Mouse (Mus musculus) E14TG2a.4 (cell line): ENCODE measurements around the gene Sox4.
A peak's percentile ranks its signal among the peaks of the same experiment; 100 is the strongest.

ENCODE experiments used
- H3K27me3 ChIP-seq: 2 replicates; pipeline ENCODE4 v1.6.1; 2014; ENCODE audit warnings: low read length, control low read depth; ENCODE audit not compliant: insufficient read depth
- H3K36me3 ChIP-seq: 2 replicates; pipeline ENCODE4 v1.6.1; 2014; ENCODE audit warnings: low read length, control low read depth; ENCODE audit not compliant: insufficient read depth
- H3K4me1 ChIP-seq: replicated peaks from 2 replicates; pipeline ENCODE4 v1.6.1; 2014; ENCODE audit warnings: low read depth, low read length, control low read depth
- H3K4me3 ChIP-seq: replicated peaks from 2 replicates; pipeline ENCODE4 v1.5.1; 2014; ENCODE audit warnings: mild to moderate bottlenecking, low read length
- H3K9me3 ChIP-seq: 2 replicates; pipeline ENCODE4 v1.6.1; 2014; ENCODE audit warnings: low read length, control low read depth
- CTCF ChIP-seq: conservative IDR thresholded peaks from 2 replicates; pipeline ENCODE4 v1.5.1; 2014; ENCODE audit warnings: low read length
- NANOG ChIP-seq: IDR thresholded peaks from 2 replicates; pipeline ENCODE4 v1.6.1; 2014; ENCODE audit warnings: borderline replicate concordance, low read length, mixed read lengths
- POU5F1 ChIP-seq: IDR thresholded peaks from 2 replicates; pipeline ENCODE4 v1.6.1; 2014; ENCODE audit warnings: low read length, borderline replicate concordance

Sox4 gene

GRCm38 (mm10) chr13:28953581-28953991, at the start of gene Sox4:
TSS of gene Sox4 (minus strand) at chr13:28953713.
- Histone ChIP-seq H3K9me3 (no peaks in the 10 kb centered on the region), H3K36me3 (no peaks in the 10 kb centered on the region), H3K27me3 (peaks cover 16% of the 10 kb centered on the region), H3K4me1 (peaks cover 41% of the 10 kb centered on the region), H3K4me3 (peak within 1 kb of the TSS; percentile 83)
- TF ChIP-seq NANOG = no peak
- no peak for TF ChIP-seq POU5F1
- TF ChIP-seq CTCF = no peak

GRCm38 (mm10) chr13:28991899-28992664, 38.6 kb upstream of the Sox4 start:
- Histone ChIP-seq H3K4me3 (no peak overlapping the region), H3K4me1 (peaks cover 12% of the 10 kb centered on the region), H3K27me3 (no peaks in the 10 kb centered on the region), H3K9me3 (peaks cover 17% of the 10 kb centered on the region), H3K36me3 (no peaks in the 10 kb centered on the region)
- TF ChIP-seq NANOG (no peak), POU5F1 (no peak), CTCF (no peak)

- Histone ChIP-seq H3K4me1 (peaks cover 12% of the 10 kb centered on the region), H3K27me3 (no peaks in the 10 kb centered on the region), H3K4me3 (no peak overlapping the region), H3K36me3 (no peaks in the 10 kb centered on the region), H3K9me3 (peaks cover 17% of the 10 kb centered on the region)
- TF ChIP-seq NANOG (no peak), CTCF (no peak), POU5F1 (no peak)
Observed at GRCm38 (mm10) chr13:28988751-28989703, 35.5 kb upstream of the Sox4 start.

GRCm38 (mm10) chr13:28980681-28981080, 27.2 kb upstream of the Sox4 start:
- H3K4me1 ChIP-seq = peaks cover 11% of the 10 kb centered on the region
- H3K4me3 ChIP-seq = no peak overlapping the region
- TF ChIP-seq POU5F1 (no peak), NANOG (no peak), CTCF (no peak)
- H3K9me3 ChIP-seq = peaks cover 11% of the 10 kb centered on the region; the same call in 1 of the 2 replicates
- no peaks in the 10 kb centered on the region for H3K36me3 ChIP-seq
- no peaks in the 10 kb centered on the region for H3K27me3 ChIP-seq

- TF ChIP-seq CTCF (no peak), POU5F1 (no peak), NANOG (no peak)
- no peak overlapping the region for H3K4me3 ChIP-seq
- no peaks in the 10 kb centered on the region for H3K36me3 ChIP-seq
- no peaks in the 10 kb centered on the region for H3K27me3 ChIP-seq
- peaks cover 11% of the 10 kb centered on the region; the same call in 1 of the 2 replicates for H3K9me3 ChIP-seq
- H3K4me1 ChIP-seq = no peaks in the 10 kb centered on the region; the same call in 1 of the 2 replicates
Observed at GRCm38 (mm10) chr13:28975011-28975410, 21.5 kb upstream of the Sox4 start.

- Histone ChIP-seq H3K27me3 (no peaks in the 10 kb centered on the region), H3K4me1 (no peaks in the 10 kb centered on the region; the same call in 1 of the 2 replicates), H3K4me3 (no peak overlapping the region), H3K9me3 (peaks cover 9% of the 10 kb centered on the region; the same call in 1 of the 2 replicates), H3K36me3 (no peaks in the 10 kb centered on the region)
- TF ChIP-seq CTCF (no peak), NANOG (no peak), POU5F1 (no peak)
Observed at GRCm38 (mm10) chr13:28974597-28974996, 21.1 kb upstream of the Sox4 start.

GRCm38 (mm10) chr13:28960916-28961315, 7.4 kb upstream of the Sox4 start:
- 0 out of 2 replicates have a peak, but pooled peaks cover 4% of the 10 kb centered on the region for H3K9me3 ChIP-seq
- TF ChIP-seq CTCF (no peak), POU5F1 (no peak), NANOG (no peak)
- H3K27me3 ChIP-seq = peaks cover 33% of the 10 kb centered on the region
- peaks cover 25% of the 10 kb centered on the region for H3K4me1 ChIP-seq
- no peak overlapping the region for H3K4me3 ChIP-seq
- H3K36me3 ChIP-seq = no peaks in the 10 kb centered on the region

- no peaks in the 10 kb centered on the region for H3K36me3 ChIP-seq
- TF ChIP-seq NANOG (no peak), CTCF (no peak), POU5F1 (no peak)
- H3K4me3 ChIP-seq = peak overlapping the region; percentile 83
- H3K4me1 ChIP-seq = peaks cover 30% of the 10 kb centered on the region
- H3K27me3 ChIP-seq = peaks cover 38% of the 10 kb centered on the region
- H3K9me3 ChIP-seq = 0 out of 2 replicates have a peak, but pooled peaks cover 4% of the 10 kb centered on the region
Observed at GRCm38 (mm10) chr13:28959458-28959978, 6.0 kb upstream of the Sox4 start.
